15 mouse cellular contexts compared by ENCODE assay signal in genomic region chr11:69528031-69528390, GRCm38 (mm10). TPM values are rescaled to one million over a fixed set of nuclear protein-coding genes. Genes with fewer than 3 reads are reported as not detected.
A peak's percentile ranks its signal among the peaks of the same experiment; 100 is the strongest.
DNase-seq lines count a peak whose midpoint lies in the region; ATAC-seq lines count a peak whose summit lies in the region.
"Had no signal": no experiment of that assay in that cellular context is flagged by ENCODE, and none has a peak within 500 bp of the region (broad histone marks: within the 10 kb centered on the region; RNA-seq: fewer than 3 reads in every experiment).

No protein-coding gene starts in this region.

- 0 out of 2 replicates have a peak overlapping the region, but pooled peaks have one; percentile 48 for H3K4me2 ChIP-seq in embryonic facial prominence, embryonic 12.5 days (replicated peaks)
- peak overlapping the region; percentile 60 for H3K4me2 ChIP-seq in forebrain, embryonic 13.5 days
- no peak overlapping the region for H3K4me2 ChIP-seq in hindbrain, embryonic 16.5 days (ENCODE audit: low read length)
- H3K4me2 ChIP-seq in midbrain, embryonic 15.5 days, result peak overlapping the region; percentile 53

- no peak for ATAC-seq in embryonic facial prominence, embryonic 12.5 days (ENCODE audit: insufficient number of reproducible peaks, insufficient read depth, low FRiP score, low TSS enrichment)
- 0 out of 2 replicates have a peak, but pooled peaks have one; percentile 38 for ATAC-seq in forebrain, embryonic 13.5 days
- ATAC-seq in hindbrain, embryonic 16.5 days, result 0 out of 2 replicates have a peak, but pooled peaks have one; percentile 10
- 0 out of 2 replicates have a peak, but pooled peaks have one; percentile 29 for ATAC-seq in midbrain, embryonic 15.5 days (replicated peaks)

- no peaks in the 10 kb centered on the region for H3K9me3 ChIP-seq in embryonic facial prominence, embryonic 12.5 days
- no peaks in the 10 kb centered on the region for H3K9me3 ChIP-seq in forebrain, embryonic 13.5 days (replicated peaks)
- no peaks in the 10 kb centered on the region for H3K9me3 ChIP-seq in hindbrain, embryonic 16.5 days (ENCODE audit: control insufficient read depth, low read length)
- no peaks in the 10 kb centered on the region for H3K9me3 ChIP-seq in midbrain, embryonic 15.5 days
- H3K9me3 ChIP-seq: limb, embryonic 15.5 days; lung, embryonic 15.5 days; stomach, embryonic 15.5 days had no signal

- no peak overlapping the region for H3K9ac ChIP-seq in embryonic facial prominence, embryonic 12.5 days
- H3K9ac ChIP-seq in forebrain, embryonic 13.5 days, result peak overlapping the region; percentile 73
- no peak overlapping the region for H3K9ac ChIP-seq in hindbrain, embryonic 16.5 days (ENCODE audit: low read depth, low read length)
- H3K9ac ChIP-seq in midbrain, embryonic 15.5 days, result no peak overlapping the region; the same call in 1 of the 2 replicates
- H3K9ac ChIP-seq: stomach, embryonic 15.5 days had no signal

- peak overlapping the region; percentile 76; the same call in 1 of the 2 replicates for H3K27ac ChIP-seq in embryonic facial prominence, embryonic 12.5 days
- peak overlapping the region; percentile 97 for H3K27ac ChIP-seq in forebrain, embryonic 13.5 days
- peak overlapping the region; percentile 96 for H3K27ac ChIP-seq in hindbrain, embryonic 16.5 days (ENCODE audit: low read depth, low read length)
- peak overlapping the region; percentile 97 for H3K27ac ChIP-seq in midbrain, embryonic 15.5 days
- H3K27ac ChIP-seq: heart, adult 2 months; lung, embryonic 15.5 days; stomach, embryonic 15.5 days had no signal

- H3K27me3 ChIP-seq in embryonic facial prominence, embryonic 12.5 days, result no peaks in the 10 kb centered on the region
- no peaks in the 10 kb centered on the region for H3K27me3 ChIP-seq in forebrain, embryonic 13.5 days
- H3K27me3 ChIP-seq in hindbrain, embryonic 16.5 days (replicated peaks; ENCODE audit: control insufficient read depth, insufficient read depth, low read length), result no peaks in the 10 kb centered on the region
- no peaks in the 10 kb centered on the region for H3K27me3 ChIP-seq in midbrain, embryonic 15.5 days (replicated peaks)
- H3K27me3 ChIP-seq: limb, embryonic 15.5 days; lung, embryonic 15.5 days; stomach, embryonic 15.5 days had no signal

- H3K36me3 ChIP-seq in embryonic facial prominence, embryonic 12.5 days, result no peaks in the 10 kb centered on the region
- H3K36me3 ChIP-seq in forebrain, embryonic 13.5 days (ENCODE audit: poor library complexity, severe bottlenecking), result no peaks in the 10 kb centered on the region
- no peaks in the 10 kb centered on the region for H3K36me3 ChIP-seq in hindbrain, embryonic 16.5 days (ENCODE audit: control insufficient read depth, insufficient read depth, low read length)
- H3K36me3 ChIP-seq in midbrain, embryonic 15.5 days (replicated peaks), result no peaks in the 10 kb centered on the region
- H3K36me3 ChIP-seq: limb, embryonic 15.5 days; lung, embryonic 15.5 days; stomach, embryonic 15.5 days had no signal

- no peak overlapping the region for H3K4me3 ChIP-seq in embryonic facial prominence, embryonic 12.5 days
- H3K4me3 ChIP-seq in forebrain, embryonic 13.5 days, result no peak overlapping the region
- no peak overlapping the region for H3K4me3 ChIP-seq in hindbrain, embryonic 16.5 days (ENCODE audit: low read length)
- no peak overlapping the region for H3K4me3 ChIP-seq in midbrain, embryonic 15.5 days
- H3K4me3 ChIP-seq: heart, adult 2 months had no signal

- no peak for DNase-seq in embryo, embryonic 10 days (ENCODE audit: low spot score)
- no peak for DNase-seq in spleen, postnatal 36 days (ENCODE audit: low spot score in 2 of 2)
- DNase-seq in layer of hippocampus, adult 11-12 months (ENCODE audit: low spot score), result no peak
- no peak for DNase-seq in left cerebral cortex, adult 11 months (ENCODE audit: low spot score)
- DNase-seq: cerebellum, adult 8-10 months; heart, adult 2 months; layer of hippocampus, adult 9-11 months; thymus, postnatal 25 days had no signal

- H3K4me1 ChIP-seq in embryonic facial prominence, embryonic 12.5 days, result peaks cover 18% of the 10 kb centered on the region
- peaks cover 26% of the 10 kb centered on the region for H3K4me1 ChIP-seq in forebrain, embryonic 13.5 days
- H3K4me1 ChIP-seq in hindbrain, embryonic 16.5 days (ENCODE audit: control insufficient read depth, insufficient read depth, low read depth, low read length), result peaks cover 12% of the 10 kb centered on the region; the same call in 1 of the 2 replicates
- peaks cover 23% of the 10 kb centered on the region for H3K4me1 ChIP-seq in midbrain, embryonic 15.5 days
- H3K4me1 ChIP-seq: stomach, embryonic 15.5 days had no signal

- 85% methylated on average over 4 of the region's 4 CpGs for WGBS in embryonic facial prominence, embryonic 12.5 days
- 56% methylated on average over 4 of the region's 4 CpGs for WGBS in forebrain, embryonic 13.5 days
- WGBS in hindbrain, embryonic 16.5 days, result 62% methylated on average over 4 of the region's 4 CpGs
- WGBS in midbrain, embryonic 15.5 days, result 66% methylated on average over 4 of the region's 4 CpGs

RNA-seq across cellular contexts. Expression of gene Dnah2, which starts 20.9 kb away (rescaled TPM):
- polyA plus RNA-seq in embryonic facial prominence, embryonic 12.5 days (2016; fragmentation: Nextera tagmentation; extraction: Ambion mirVana), result 2.4 and 2.8 TPM in 2 replicates
- polyA plus RNA-seq in forebrain, embryonic 13.5 days (2015; fragmentation: Nextera tagmentation; extraction: Ambion mirVana), result 1.7 and 2.0 TPM in 2 replicates
- 3.0 and 4.0 TPM in 2 replicates for polyA plus RNA-seq in hindbrain, embryonic 16.5 days (2015; fragmentation: Nextera tagmentation; extraction: Ambion mirVana)
- polyA plus RNA-seq in midbrain, embryonic 15.5 days (2015; fragmentation: Nextera tagmentation; extraction: Ambion mirVana), result 4.5 and 5.7 TPM in 2 replicates

RNA-seq across cellular contexts. Expression of gene Efnb3, which starts 32.0 kb away (rescaled TPM):
- polyA plus RNA-seq in embryonic facial prominence, embryonic 12.5 days (2016; fragmentation: Nextera tagmentation; extraction: Ambion mirVana), result 57.0 and 61.9 TPM in 2 replicates
- polyA plus RNA-seq in forebrain, embryonic 13.5 days (2015; fragmentation: Nextera tagmentation; extraction: Ambion mirVana), result 63.1 and 72.0 TPM in 2 replicates
- polyA plus RNA-seq in hindbrain, embryonic 16.5 days (2015; fragmentation: Nextera tagmentation; extraction: Ambion mirVana), result 104 and 132 TPM in 2 replicates
- 178 and 188 TPM in 2 replicates for polyA plus RNA-seq in midbrain, embryonic 15.5 days (2015; fragmentation: Nextera tagmentation; extraction: Ambion mirVana)

RNA-seq across cellular contexts. Expression of gene Wrap53, which starts 52.0 kb away (rescaled TPM):
- polyA plus RNA-seq in embryonic facial prominence, embryonic 12.5 days (2016; fragmentation: Nextera tagmentation; extraction: Ambion mirVana), result 29.4 and 36.2 TPM in 2 replicates
- polyA plus RNA-seq in forebrain, embryonic 13.5 days (2015; fragmentation: Nextera tagmentation; extraction: Ambion mirVana), result 32.0 and 35.1 TPM in 2 replicates
- 18.2 and 20.1 TPM in 2 replicates for polyA plus RNA-seq in hindbrain, embryonic 16.5 days (2015; fragmentation: Nextera tagmentation; extraction: Ambion mirVana)
- polyA plus RNA-seq in midbrain, embryonic 15.5 days (2015; fragmentation: Nextera tagmentation; extraction: Ambion mirVana), result 21.4 and 23.2 TPM in 2 replicates

RNA-seq across cellular contexts. Expression of gene Trp53, which starts 52.1 kb away (rescaled TPM):
- polyA plus RNA-seq in embryonic facial prominence, embryonic 12.5 days (2016; fragmentation: Nextera tagmentation; extraction: Ambion mirVana), result 159 and 161 TPM in 2 replicates
- polyA plus RNA-seq in forebrain, embryonic 13.5 days (2015; fragmentation: Nextera tagmentation; extraction: Ambion mirVana), result 119 and 129 TPM in 2 replicates
- polyA plus RNA-seq in hindbrain, embryonic 16.5 days (2015; fragmentation: Nextera tagmentation; extraction: Ambion mirVana), result 47.9 and 57.9 TPM in 2 replicates
- 60.4 and 70.1 TPM in 2 replicates for polyA plus RNA-seq in midbrain, embryonic 15.5 days (2015; fragmentation: Nextera tagmentation; extraction: Ambion mirVana)
